Mouse (Mus musculus) cerebellum, postnatal 14 days (tissue): Measurements from ENCODE around the gene Wnt9a.

Experiments
- DNase-seq, 2 experiments: peaks; one replicate each; pipeline ENCODE4 v3.0.0; 2021; ENCODE audit warnings: mixed read lengths in 2 of 2

The Wnt9a gene

DNA sequence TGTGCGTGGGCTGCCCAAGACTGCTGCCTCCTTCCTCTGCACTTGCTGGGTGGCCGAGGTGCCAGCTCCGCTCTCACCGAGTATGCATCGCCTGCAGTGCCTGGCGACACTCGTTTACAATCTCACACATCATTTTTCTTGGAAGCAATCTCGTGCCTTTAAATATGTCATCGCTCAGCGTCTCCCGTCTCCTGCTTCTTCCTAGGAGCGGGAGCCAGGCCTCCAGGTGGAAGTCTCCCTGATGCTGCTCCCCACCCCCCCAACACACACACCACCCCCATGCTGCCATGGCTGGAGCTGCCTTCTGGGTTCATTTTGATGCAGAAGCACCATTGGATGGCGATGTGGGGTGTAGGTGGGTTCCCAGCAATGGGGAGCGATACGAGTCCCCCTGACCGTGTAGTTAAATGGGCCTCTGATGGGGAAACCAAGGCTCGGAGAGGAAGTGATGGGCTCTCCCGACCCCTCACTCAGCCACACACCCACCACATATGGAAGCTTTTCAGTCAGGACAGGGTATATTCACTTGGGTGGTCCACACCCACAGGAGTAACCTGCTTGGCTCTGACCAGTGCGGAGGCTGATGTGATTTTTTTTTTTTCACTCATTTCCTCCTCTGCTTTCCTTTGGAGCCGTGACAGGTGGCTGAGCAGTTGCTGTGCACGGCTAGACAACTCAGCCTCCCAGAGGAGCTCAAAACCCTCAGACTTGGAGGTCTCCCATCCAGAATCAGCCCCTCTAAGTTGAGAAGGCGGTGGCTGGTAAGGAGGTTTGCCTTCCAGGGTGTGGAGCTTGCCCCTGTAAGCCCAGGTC lies 1.5 kb upstream of the Wnt9a start:
- DNase-seq: no peak

DNA sequence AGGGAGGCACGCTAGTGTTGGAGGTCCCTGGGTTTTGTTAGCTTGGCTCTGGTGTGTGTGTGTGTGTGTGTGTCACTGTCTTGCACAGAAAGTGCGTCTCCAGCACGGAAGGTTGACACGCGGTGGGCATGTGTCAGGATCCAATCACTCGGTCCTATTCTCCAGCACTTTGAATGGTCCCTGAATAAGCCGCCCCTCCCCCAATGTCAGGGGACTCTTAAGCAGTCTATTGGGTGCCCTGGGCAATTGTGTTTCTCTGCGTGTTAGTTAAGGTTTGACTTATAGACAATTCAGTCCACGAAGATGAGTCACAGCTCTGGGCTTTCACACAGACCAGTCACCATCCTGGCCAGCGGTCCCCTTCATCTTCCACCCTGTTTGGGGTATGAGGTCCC lies 910 bp upstream of the Wnt9a start:
- peak; percentile 27 to 40 for DNase-seq

DNA sequence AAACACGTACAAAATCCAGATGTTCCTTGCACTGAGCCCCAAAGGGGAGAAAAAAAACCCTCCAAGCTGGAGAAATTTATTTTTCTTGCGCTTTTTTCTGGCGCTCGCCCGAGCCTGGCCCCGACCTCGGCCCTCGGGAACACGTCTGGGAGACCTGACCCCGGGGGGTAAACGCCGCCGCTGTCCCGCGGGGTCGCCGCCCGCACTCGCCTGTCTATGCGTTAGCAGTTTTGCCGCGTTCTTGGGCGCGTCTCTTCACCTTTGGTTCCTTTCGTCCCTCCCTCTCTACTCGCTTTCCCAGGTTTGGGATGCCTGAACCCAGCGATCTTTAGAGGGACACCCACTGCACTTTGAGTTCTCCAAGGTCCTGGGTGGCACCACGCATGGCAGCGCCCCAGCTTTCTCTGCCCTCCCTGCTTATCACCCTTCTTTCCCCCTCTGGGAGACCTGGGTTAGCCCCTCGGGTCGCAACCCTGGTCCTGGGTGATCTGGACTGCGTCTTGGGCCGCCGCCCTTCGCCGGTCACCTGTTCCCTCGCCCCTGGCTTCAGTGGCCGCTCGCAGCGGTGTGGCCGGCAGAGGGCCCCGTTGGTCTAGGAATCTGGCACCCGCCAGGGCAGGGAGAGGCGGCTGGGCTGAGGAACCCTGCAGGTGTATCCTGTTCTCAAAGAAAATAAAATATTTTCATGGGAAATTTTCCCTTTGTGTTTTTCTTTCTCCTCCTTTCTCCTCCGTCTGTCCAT lies 865 bp downstream of the Wnt9a start:
- peak; percentile 88 to 90 for DNase-seq

DNA sequence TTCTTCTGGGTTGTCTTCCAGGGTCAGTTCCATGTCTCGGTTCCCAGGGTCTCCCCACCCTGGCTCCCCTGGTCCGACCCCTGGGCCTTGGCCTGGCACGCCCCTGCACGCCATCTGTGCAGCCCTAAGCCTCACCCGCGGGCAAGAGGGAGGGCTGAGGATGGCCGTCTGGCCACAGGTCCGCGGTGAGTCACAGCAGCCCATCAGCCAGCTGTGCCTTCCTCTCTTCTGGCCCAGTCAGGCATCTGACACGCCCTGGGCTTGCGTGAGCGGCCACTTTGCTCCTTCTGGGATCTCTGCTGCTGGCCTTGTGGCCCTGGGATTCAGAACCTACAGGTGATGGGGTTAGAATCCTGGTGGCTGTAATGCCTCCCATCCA lies 1.4 kb downstream of the Wnt9a start:
- DNase-seq: no peak

DNA sequence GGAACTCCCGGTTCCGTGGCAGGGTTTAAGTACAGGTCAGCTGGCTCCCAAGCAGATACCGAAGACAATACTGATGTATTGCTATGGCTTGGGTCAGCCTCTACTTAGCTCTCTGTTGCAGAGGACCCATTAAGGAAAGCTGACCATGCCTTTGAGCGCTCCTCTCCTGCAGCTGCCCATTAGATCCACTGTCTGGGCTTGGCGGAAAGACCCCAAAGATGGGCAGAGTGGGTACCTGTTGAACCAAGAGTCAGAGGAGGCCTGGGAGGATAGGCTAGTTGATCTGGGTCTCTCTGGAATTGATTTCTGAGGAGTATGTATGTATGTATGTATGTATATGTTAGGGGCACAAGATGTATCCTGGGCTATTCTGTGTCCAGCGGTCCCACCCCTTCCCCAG lies 1.9 kb downstream of the Wnt9a start:
- DNase-seq: no peak

DNA sequence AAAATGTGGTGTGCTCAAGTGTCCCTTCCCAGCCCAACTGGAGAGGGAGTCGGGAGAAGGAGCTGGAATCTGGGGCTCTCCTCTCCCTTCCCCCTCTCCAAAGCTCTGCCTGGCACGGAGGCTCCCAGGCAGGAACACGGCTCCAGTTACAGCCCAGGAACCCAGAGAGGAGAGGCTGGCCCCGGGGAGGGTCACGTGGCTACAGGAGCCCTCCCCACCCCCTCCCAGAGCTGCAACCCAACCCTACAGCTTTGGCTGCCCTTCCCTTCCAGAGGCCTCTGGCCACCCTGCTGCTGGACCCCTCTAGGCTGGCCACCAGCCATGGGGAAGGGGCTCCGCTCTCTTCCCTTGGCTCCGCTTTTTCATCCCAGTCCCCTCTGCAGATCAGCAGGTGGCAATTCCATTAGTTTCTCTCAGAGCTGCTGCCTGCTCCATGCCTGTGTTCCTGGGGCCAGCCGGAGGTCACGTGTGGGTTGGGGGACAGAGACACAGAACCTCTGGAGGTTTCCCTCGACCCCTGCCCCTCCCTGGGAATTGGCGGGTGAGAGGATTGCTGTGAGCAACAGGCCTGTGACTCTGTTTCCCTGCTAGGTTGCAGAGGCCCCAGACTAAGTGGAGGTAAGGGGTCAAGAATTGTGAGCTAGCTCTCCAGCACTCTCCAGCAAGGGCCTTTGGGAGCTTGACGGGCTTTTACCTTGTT lies 2.5 kb downstream of the Wnt9a start:
- DNase-seq: no peak

DNA sequence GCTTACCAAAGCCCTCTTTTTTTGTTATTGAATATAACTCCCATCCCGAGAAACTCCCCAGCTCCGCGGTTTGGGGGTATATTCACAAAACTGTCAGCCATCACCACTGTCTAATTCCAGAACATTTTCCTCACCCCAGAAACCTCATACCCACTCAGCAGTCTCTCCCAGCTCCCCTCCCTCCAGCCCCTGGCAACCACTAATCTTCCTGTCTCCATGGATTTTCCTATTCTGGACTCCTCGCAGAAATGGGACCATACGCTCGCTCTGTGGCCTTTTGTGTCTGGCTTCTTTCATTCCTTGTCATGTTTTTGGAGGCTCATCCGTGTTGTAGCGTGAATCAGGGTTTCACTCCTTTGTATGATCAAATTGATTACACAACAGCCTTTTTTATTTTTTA lies 3.2 kb downstream of the Wnt9a start:
- no peak for DNase-seq

DNA sequence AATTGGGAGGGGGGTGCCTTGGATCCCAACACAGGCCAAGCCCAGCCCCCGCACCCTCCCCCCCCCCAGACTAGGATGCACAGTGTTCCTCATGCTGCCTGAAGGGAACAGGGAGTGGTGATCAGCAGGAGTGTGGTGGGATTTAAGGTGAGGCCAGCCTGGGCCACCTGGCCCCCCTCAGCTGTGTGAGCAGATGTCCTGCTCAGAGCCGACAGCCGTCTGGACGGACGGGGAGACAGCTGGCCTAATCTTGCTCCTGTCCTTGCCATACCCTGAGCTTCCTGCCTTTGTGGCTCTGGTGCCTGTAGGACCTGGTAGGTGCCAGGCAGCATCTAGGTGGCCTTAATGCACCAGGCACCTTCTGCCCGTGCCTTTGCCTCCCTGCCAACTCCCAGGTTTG lies 5.3 kb downstream of the Wnt9a start:
- no peak for DNase-seq

DNA sequence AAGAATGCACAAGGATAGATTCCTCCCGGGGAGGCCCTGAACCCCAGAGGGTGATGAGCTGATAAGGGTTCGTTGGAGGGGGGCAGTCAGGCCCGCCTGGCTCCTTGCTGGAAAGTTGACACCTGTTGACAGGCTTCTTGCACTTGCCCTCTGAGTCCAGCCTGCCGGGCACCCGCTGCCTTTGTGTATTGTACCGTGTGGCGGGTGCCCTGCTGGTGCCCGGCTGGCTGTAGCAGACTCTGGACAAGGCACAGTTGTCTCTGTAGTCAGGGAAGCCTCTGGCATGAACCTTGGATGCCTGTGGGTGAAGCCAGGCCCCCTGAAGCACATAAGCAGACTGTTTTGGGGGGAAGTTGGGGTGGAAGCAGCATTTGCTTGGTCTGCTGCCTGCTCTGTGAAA lies 5.8 kb downstream of the Wnt9a start:
- no peak for DNase-seq

DNA sequence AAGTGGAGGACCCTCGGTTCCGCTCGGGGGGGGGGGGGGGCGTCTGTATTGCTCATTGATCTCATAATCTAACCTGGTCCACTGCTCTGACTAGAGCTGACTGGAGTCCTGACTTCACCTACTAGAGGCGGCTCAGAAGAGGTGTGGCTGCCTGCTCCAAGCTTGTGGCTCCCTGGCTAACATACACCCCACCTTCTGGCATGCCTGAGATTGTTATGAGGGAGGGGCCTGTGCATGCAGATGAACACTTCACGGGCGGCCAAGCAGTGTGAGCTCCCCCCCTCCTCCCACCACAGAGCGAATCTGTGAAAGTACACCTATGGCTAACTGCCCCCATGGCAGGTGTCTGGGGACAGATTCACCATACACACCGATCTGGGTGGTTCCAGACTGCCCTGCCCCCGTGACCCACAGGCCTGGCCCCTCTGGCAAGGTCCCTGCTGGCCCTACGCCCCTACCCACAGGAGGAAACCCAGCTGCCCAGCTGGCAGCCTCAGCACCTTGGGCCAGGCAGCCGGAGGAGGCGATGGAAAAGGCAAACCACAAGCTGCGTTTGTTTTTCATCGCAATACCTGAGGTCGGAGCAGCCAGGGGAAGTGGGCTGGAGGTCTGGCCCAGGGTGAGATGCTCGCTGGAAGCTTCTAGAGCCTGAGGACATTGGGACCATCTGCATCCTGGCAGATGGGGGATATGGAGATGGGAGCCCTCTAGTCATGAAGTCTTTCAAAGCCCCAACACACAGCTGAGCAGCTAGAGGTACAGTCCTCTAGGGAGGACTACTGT lies 6.5 kb downstream of the Wnt9a start:
- DNase-seq: peak in 1 of 2 experiments; percentile 44

DNA sequence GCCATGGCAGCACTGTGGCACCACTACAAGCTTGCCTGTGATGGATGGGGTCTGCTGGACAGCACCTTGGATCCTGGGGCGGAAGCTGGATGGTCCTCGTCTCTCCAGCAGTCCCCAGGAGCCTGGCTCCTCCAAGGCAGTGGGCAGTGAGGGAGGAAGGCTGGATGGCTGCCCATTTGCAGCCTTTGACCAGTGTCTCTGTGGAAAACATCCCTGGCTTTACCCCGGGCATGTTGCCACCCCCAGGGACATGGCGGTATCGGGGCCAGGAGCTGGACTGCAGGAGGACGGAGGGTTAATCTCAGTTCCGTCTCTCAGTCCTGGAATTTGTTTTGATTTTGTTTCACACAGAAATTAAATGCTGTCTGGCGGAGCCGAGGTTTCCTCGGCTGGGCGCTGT lies 7.2 kb downstream of the Wnt9a start:
- peak in 1 of 2 experiments; percentile 60 for DNase-seq

DNA sequence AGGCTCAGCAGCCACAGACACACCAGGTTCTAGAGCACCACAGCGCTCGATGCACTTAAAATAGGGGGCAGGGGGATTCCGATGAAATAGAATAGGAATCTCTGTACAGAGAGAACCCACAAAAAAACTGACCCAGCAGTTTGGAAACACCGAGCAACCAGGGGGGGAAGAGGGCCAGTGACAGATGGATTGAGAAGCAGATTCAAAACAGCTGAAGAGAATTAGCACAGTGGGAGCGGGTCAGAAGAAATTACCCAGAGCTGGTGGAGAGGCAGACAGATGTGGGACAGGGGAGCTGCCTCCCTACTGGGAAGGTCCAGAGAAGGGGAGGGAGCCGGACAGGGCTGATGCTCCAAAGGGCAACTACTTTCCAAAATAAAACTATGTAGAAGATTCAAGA lies 9.8 kb downstream of the Wnt9a start:
- no peak for DNase-seq

DNA sequence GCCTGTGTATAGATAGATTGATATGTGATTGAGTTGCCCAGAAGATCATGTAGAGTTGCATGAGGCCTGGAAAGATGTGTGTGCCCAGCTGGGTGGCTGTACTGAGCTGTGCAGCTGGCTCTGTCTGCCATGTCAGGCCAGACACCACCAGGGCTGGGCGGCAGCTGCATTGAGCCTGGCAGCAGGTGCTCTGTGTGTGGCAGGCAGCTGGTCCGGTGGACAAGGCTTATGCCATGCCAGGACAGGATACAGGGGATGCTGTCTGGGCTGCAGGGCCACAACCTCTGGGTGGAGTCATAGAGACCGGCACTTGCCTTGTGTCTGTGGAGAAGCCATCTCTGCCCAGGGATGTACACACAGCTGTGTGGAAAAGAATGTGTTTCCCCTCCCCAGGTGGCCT lies 16.3 kb downstream of the Wnt9a start:
- DNase-seq: no peak

DNA sequence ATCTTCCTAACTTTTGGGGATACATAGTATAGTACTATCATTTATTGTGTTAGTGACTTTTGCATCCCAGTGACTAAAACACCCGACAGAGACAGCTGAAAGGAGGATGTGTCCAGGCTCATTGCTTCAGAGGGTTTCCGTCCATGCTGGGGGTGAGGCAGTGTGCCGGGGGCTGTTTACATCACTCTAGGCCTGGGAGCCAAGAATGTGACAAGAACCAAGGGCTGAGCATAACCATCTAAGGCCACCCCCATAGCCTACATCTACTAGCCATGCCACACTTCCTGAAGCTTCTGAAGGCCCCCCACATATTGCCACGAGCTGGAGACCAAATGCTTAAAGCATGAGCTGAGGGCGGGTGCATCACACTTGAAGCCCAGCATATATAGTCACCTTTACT lies 18.0 kb downstream of the Wnt9a start:
- no peak for DNase-seq

DNA sequence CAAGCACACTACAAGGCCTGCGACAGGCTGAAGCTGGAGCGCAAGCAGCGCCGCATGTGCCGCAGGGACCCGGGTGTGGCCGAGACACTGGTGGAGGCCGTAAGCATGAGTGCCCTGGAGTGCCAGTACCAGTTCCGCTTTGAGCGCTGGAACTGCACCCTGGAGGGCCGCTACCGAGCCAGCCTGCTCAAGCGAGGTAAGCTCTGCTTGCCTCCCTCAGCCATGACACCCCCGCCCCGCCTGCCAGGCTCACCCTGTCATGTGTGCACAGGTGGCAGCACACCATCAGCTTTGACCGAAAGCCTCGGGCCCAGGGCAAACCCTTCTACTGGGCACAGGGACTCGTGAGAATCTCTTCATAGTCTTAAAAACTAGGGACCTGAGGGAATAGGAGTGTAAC lies 20.9 kb downstream of the Wnt9a start:
- no peak for DNase-seq

DNA sequence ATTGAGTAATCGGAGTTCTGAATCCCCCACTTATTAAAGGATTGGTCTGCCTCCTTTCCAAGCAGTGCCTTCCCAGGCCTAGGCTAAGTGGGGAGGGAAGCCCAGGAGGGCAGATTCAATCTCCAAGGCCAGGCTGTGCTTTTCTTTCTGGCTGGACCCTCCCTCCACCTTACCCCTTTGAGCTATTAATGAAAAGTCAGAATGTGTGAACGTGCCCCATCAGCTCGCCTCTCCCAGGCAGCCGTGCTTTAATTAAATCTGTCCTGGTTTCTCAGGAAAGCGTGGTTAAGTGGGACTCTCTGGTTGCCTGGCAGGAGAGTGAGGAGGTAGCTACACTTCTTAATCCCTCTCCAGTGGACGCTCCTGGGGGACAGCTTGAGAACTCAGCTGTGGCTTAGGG lies 22.9 kb downstream of the Wnt9a start:
- no peak for DNase-seq

DNA sequence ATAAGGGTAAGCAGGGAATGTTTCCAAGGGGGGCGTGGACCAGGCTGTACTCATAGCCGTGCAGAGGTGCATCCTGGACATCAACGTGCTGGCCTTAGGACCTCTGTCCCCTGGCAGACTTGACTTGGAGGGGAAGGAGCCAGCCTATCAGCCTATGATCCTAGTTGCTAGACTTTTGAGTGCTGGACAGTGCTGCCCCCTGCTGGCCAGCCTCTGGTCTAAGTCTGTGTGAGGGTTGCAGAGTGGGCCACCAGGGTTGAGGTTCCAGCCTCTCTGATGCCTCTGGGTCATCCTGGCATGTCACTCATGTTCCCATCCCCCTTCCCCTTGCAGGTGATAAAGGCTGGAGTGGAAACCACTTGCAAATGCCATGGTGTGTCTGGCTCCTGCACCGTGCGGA lies 23.8 kb downstream of the Wnt9a start:
- peak; percentile 69 to 84 for DNase-seq

DNA sequence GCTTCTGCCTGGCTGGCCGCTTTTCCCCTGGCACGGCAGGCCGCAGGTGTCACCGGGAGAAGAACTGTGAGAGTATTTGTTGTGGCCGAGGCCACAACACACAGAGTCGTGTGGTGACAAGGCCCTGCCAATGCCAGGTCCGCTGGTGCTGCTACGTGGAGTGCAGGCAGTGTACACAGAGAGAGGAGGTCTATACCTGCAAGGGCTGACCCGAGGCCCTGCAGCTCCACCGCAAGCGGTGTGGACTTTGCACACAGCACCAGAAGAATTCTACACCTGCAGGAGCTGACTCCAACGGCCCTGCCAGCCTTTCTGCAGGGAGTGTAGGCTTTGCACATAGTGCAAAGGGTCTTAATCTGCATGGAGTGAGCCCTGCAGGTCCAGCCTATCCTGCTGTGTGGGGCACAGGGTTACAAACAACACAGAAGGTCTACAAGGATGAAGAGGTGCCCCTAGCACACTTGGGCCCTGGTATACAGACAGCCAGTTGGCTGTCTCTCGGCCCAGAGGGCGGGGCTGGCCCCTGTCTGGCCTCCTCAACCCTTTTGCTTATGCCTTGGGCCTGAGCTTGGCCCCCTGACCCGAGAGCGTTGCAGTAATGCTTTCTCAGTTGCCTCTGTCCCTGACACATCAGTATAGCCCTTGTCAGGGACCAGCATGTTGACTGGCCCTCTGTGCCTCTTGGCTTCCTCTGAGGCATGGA lies 24.6 kb downstream of the Wnt9a start:
- no peak for DNase-seq

DNA sequence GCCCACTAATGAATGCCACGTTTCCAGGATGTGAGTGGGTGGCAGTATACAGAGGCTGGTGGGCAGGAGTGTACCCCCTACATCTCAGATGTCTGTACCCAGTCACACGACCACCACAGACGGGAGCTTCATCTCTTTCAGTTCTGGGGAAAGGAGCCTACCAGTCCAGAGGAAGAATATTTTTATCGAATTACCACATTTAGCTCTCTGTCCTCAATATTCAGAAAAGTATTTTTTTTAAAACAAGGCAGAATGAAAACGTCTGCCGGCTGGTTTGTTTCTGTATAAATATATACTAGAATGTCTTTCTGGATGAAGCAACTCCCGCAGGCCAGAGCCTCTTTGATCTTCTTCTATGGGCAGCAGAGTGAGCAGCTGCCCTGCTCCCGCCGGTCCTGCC lies 26.2 kb downstream of the Wnt9a start:
- no peak for DNase-seq

DNA sequence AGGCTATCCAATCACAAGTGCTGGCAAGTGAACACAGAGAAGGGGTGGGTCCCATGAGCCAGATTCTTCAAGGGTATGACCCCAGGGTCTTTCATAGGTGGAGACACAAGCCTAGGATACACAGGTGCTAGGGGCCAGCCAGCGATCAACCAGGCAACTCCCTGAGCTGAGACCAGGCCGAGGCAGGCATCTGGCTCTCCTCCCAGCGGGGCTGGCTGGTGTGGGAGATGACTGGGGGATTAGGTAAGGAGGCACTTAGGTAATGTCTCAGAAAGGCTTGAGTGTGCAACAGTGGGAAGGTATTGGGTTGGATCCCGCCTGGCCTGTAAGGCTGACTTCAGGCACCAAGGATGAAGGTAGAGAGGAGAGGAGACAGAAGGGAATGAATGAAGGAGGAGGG lies 28.4 kb downstream of the Wnt9a start:
- DNase-seq: no peak

DNA sequence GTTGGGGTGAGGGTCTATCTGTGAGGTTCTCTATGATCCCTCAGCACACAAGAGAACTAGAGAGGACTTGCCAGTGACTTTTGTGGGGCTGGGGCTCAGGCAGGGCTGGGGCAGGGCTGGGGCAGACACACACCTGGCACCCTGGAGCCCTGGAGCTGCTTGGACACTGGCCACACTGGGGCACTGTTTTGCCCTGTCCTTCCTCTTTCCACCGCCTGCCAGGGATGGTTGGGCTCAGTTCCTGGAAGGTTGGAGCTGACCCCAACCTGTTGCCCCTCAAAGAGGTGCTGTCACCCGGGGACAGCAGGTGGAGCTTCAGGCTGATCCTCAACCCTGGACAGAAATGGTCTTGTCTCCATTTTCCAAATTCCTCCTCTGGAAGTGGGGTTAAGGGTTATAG lies 29.2 kb downstream of the Wnt9a start:
- DNase-seq: no peak

DNA sequence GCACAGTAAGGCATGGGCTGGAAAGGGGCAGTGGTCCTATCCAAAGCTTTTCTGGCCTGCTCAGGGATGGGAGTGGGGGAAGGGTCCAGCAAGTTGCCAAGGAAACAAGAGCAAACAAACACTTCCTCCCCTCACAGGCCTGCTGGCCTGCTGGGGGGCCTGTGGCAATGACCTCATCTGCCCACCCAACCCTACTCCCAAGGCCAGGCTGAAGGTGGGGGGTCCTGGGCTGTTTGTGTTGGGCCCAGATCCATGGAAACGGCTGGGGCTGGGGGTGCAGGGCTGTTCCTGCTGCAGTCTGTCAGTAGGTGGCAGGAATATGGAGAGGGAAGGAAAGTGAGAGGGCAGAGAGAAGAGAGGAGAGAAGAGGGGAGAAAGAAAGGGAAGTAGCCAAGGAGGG lies 29.7 kb downstream of the Wnt9a start:
- DNase-seq: no peak
